Mouse (Mus musculus): ENCODE measurements around the gene Ncoa1.
A peak's percentile ranks its signal among the peaks of the same experiment; 100 is the strongest.

Gene Ncoa1

GRCm38 (mm10) chr12:4476832-4477671 is at the start of gene Ncoa1:
Ncoa1 (minus strand) TSS chr12:4477182.
- DNase-seq (ENCODE audit: low read depth, low spot score), result peak; percentile 19

- DNase-seq (ENCODE audit: low read depth, low spot score), result no peak
These were observed 47.6 kb upstream of the Ncoa1 start for GRCm38 (mm10) chr12:4524546-4524945.

GRCm38 (mm10) chr12:4523688-4524298 is 46.8 kb upstream of the Ncoa1 start:
- no peak for DNase-seq (ENCODE audit: low read depth, low spot score)

GRCm38 (mm10) chr12:4523208-4523607 is 46.2 kb upstream of the Ncoa1 start:
- DNase-seq (ENCODE audit: low read depth, low spot score), result no peak

GRCm38 (mm10) chr12:4518957-4519356 is 42.0 kb upstream of the Ncoa1 start:
- DNase-seq (ENCODE audit: low read depth, low spot score), result no peak

- DNase-seq (ENCODE audit: low read depth, low spot score), result no peak
These were observed 32.6 kb upstream of the Ncoa1 start for GRCm38 (mm10) chr12:4509591-4510061.

GRCm38 (mm10) chr12:4508182-4508581 is 31.2 kb upstream of the Ncoa1 start:
- DNase-seq (ENCODE audit: low read depth, low spot score), result no peak

GRCm38 (mm10) chr12:4507461-4507860 is 30.5 kb upstream of the Ncoa1 start:
- DNase-seq (ENCODE audit: low read depth, low spot score), result no peak

- no peak for DNase-seq (ENCODE audit: low read depth, low spot score)
These were observed 29.9 kb upstream of the Ncoa1 start for GRCm38 (mm10) chr12:4506810-4507430.

GRCm38 (mm10) chr12:4505298-4505697 is 28.3 kb upstream of the Ncoa1 start:
- DNase-seq (ENCODE audit: low read depth, low spot score), result no peak

GRCm38 (mm10) chr12:4503673-4504326 is 26.8 kb upstream of the Ncoa1 start:
- no peak for DNase-seq (ENCODE audit: low read depth, low spot score)

GRCm38 (mm10) chr12:4501916-4502315 is 24.9 kb upstream of the Ncoa1 start:
- DNase-seq (ENCODE audit: low read depth, low spot score), result no peak

- DNase-seq (ENCODE audit: low read depth, low spot score), result no peak
These were observed 23.5 kb upstream of the Ncoa1 start for GRCm38 (mm10) chr12:4500516-4500915.

- no peak for DNase-seq (ENCODE audit: low read depth, low spot score)
These were observed 22.7 kb upstream of the Ncoa1 start for GRCm38 (mm10) chr12:4499651-4500175.

GRCm38 (mm10) chr12:4488411-4488810 is 11.4 kb upstream of the Ncoa1 start:
- no peak for DNase-seq (ENCODE audit: low read depth, low spot score)

- DNase-seq (ENCODE audit: low read depth, low spot score), result no peak
These were observed 6.4 kb upstream of the Ncoa1 start for GRCm38 (mm10) chr12:4483386-4483785.

- no peak for DNase-seq (ENCODE audit: low read depth, low spot score)
These were observed 4.7 kb upstream of the Ncoa1 start for GRCm38 (mm10) chr12:4481687-4482086.

- no peak for DNase-seq (ENCODE audit: low read depth, low spot score)
These were observed 3.3 kb upstream of the Ncoa1 start for GRCm38 (mm10) chr12:4480250-4480649.

GRCm38 (mm10) chr12:4479171-4479881 is 2.3 kb upstream of the Ncoa1 start:
- DNase-seq (ENCODE audit: low read depth, low spot score), result no peak

GRCm38 (mm10) chr12:4477941-4478795 is 1.2 kb upstream of the Ncoa1 start:
- no peak for DNase-seq (ENCODE audit: low read depth, low spot score)
